Mouse (Mus musculus) intestine, postnatal 0 days (tissue): ENCODE data around the gene Tjp2. TPM values are rescaled to one million over a fixed set of nuclear protein-coding genes. Genes with fewer than 3 reads are reported as not detected.
A peak's percentile ranks its signal among the peaks of the same experiment; 100 is the strongest.

Experiments
- ATAC-seq: fragments of 200-750 bp; cut with Nextera tagmentation; 2 replicates; pipeline ENCODE4 v1.8.0; 2017; ENCODE audit warnings: mild to moderate bottlenecking, moderate TSS enrichment, moderate library complexity
- H3K27ac ChIP-seq: fragments of 300-500 bp; sonication (generic); 2 replicates; pipeline ENCODE4 v1.5.1; 2014; ENCODE audit warnings: mild to moderate bottlenecking, low read depth, low read length, moderate library complexity
- H3K27me3 ChIP-seq: fragments of 300-500 bp; sonication (generic); replicated peaks from 2 replicates; pipeline ENCODE4 v1.6.1; 2014; ENCODE audit warnings: low read length, mixed read lengths; ENCODE audit not compliant: control insufficient read depth, insufficient read depth
- H3K36me3 ChIP-seq: fragments of 300-500 bp; sonication (generic); 2 replicates; pipeline ENCODE4 v1.6.1; 2014; ENCODE audit warnings: mild to moderate bottlenecking, moderate library complexity; ENCODE audit not compliant: control insufficient read depth, insufficient read depth
- H3K4me1 ChIP-seq: fragments of 300-500 bp; sonication (generic); replicated peaks from 2 replicates; pipeline ENCODE4 v1.6.1; 2014; ENCODE audit warnings: antibody characterized with exemption, low read length, mixed read lengths; ENCODE audit not compliant: control insufficient read depth, insufficient read depth
- H3K4me2 ChIP-seq: fragments of 300-500 bp; sonication (generic); replicated peaks from 2 replicates; pipeline ENCODE4 v1.6.1; 2014; ENCODE audit warnings: low read depth, mild to moderate bottlenecking, moderate library complexity
- H3K4me3 ChIP-seq: fragments of 300-500 bp; sonication (generic); 2 replicates; pipeline ENCODE4 v1.5.1; 2014; ENCODE audit warnings: low read depth, low read length
- H3K9ac ChIP-seq: fragments of 300-500 bp; sonication (generic); 2 replicates; pipeline ENCODE4 v1.6.1; 2014; ENCODE audit warnings: mild to moderate bottlenecking, low read depth, low read length
- H3K9me3 ChIP-seq: fragments of 300-500 bp; sonication (generic); 2 replicates; pipeline ENCODE4 v1.6.1; 2016; ENCODE audit warnings: mixed run types; ENCODE audit not compliant: control insufficient read depth
- CTCF ChIP-seq: sonication (generic); IDR thresholded peaks from 2 replicates; pipeline ENCODE4 v1.5.1; 2016; ENCODE audit warnings: low read depth, mild to moderate bottlenecking, control low read depth, antibody characterized with exemption, moderate library complexity
- WGBS: fragments of 180-500 bp; shearing (Covaris S2); extraction: QIAGEN DNeasy Blood & Tissue Kit; methylation state at CpG from one replicate; pipeline ENCODE4 v1.1.7; 2014; 5-methylcytosine and 5-hydroxymethylcytosine counted together
- polyA plus RNA-seq: library from polyadenylated mRNA; unstranded; fragments of >200 nt; fragmentation: Nextera tagmentation; extraction: Ambion mirVana; gene quantifications from 2 replicates; pipeline ENCODE4 v1.2.1, GENCODE M21; 2015

The Tjp2 gene
- polyA plus RNA-seq, 1 experiment from 2014 or later, result 26.2 TPM

DNA sequence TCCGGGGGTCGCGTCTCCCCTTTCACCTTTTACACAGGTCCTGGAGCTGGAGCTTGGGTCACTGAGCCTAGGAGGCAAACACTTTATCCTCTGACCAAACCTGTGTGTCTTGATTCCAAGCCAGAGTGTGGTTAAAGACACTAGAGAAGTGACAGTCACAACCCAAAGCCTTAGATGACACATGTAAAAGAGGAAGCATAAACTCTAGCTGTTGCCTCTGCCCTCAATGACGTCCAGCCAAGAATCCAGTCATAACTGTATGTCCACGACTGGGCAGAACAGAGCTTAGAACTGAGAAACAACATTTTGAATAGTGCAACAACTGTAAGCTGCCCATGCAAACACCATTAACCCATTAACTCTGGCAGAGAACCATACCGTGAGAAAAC is 68.8 kb downstream of the Tjp2 start:
- Histone ChIP-seq H3K9me3 (no peaks in the 10 kb centered on the region), H3K36me3 (no peaks in the 10 kb centered on the region; the same call in 1 of the 2 replicates), H3K4me2 (peak overlapping the region; percentile 27; the same call in 1 of the 2 replicates), H3K27ac (peak overlapping the region; percentile 54), H3K4me3 (no peak overlapping the region), H3K27me3 (no peaks in the 10 kb centered on the region), H3K4me1 (peaks cover 14% of the 10 kb centered on the region; the same call in 1 of the 2 replicates), H3K9ac (no peak overlapping the region)
- no peak for TF ChIP-seq CTCF
- WGBS, result 29% methylated on average over 6 of the region's 6 CpGs
- ATAC-seq, result no peak

DNA sequence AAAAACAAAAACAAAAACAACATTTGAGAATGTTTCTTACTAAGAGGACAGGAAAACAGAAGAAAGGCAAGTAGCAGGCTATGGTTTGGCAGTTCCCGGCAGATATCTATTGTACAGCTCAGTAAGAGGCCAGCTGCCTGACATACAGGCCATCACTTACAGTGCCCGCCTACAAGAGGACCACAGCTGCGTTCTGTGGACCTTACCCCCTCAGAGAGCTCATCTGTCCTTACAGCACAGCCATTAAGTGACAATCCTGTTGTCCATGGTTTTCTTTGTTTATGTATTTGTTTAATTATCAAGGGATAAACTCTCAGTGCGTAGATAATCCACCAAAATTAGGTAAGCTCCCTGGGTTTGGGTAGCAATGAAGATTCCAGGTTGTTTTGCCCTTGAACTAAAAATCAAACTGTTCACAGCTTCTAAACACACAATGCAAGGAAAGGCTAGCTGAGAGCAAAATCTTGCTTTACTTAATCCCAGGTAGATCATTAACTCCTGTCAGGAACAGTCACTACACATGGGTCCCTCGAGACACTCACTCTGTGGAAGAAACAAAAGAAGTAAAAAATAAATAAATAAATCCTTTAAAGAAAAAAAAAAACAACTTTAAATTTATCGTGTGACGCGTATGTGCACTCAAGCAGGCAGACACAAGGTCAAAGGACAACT is 69.3 kb downstream of the Tjp2 start:
- TF ChIP-seq CTCF, result no peak
- H3K9me3 ChIP-seq, result no peaks in the 10 kb centered on the region
- no peak overlapping the region for H3K9ac ChIP-seq
- peaks cover 14% of the 10 kb centered on the region; the same call in 1 of the 2 replicates for H3K4me1 ChIP-seq
- no peak for ATAC-seq
- 41% methylated on average over 8 of the region's 8 CpGs for WGBS
- no peaks in the 10 kb centered on the region; the same call in 1 of the 2 replicates for H3K36me3 ChIP-seq
- peak overlapping the region; percentile 54; the same call in 1 of the 2 replicates for H3K27ac ChIP-seq
- H3K4me3 ChIP-seq, result no peak overlapping the region
- no peaks in the 10 kb centered on the region for H3K27me3 ChIP-seq
- H3K4me2 ChIP-seq, result peak overlapping the region; percentile 27; the same call in 1 of the 2 replicates

DNA sequence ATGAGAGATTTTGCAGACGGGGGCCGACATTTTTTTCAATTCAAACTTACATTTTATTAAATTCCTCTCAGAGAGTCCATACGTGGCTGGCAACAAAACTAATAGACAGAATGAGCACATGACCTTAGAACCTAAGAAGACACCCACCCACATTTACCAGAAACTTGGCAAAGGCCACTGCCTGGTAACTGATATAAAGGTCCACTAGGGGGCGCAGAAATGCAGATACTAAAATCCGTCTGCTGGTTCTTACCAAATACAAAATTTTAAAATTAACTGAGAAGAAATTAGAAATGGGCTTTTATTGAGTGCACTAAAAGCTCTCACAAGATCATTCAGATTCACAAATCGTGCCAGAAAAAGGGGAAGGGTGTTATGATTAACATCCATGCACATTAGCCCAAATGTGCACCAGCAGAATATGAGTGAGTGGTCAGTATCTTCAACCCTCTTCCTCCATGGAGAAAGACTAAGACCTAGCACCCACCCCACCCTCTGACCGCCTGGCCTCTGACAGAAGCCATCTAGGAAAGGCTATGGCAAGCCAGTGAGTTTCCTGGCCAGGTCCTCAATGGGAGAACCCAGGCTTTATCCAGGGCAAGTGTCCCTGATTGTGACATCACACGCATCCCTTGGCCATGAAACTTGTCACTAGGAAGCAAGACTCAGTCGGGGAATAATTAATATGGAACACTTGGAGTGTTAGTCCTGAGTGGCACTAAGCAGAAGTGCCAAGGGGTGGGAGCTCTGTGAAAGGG is 71.4 kb downstream of the Tjp2 start:
- Histone ChIP-seq H3K36me3 (no peaks in the 10 kb centered on the region; the same call in 1 of the 2 replicates), H3K27me3 (no peaks in the 10 kb centered on the region), H3K27ac (no peak overlapping the region), H3K4me2 (no peak overlapping the region), H3K4me3 (no peak overlapping the region), H3K9ac (no peak overlapping the region), H3K9me3 (no peaks in the 10 kb centered on the region), H3K4me1 (peaks cover 8% of the 10 kb centered on the region; the same call in 1 of the 2 replicates)
- peak; percentile 78 for TF ChIP-seq CTCF
- WGBS, result 53% methylated on average over 9 of the region's 9 CpGs
- no peak for ATAC-seq

DNA sequence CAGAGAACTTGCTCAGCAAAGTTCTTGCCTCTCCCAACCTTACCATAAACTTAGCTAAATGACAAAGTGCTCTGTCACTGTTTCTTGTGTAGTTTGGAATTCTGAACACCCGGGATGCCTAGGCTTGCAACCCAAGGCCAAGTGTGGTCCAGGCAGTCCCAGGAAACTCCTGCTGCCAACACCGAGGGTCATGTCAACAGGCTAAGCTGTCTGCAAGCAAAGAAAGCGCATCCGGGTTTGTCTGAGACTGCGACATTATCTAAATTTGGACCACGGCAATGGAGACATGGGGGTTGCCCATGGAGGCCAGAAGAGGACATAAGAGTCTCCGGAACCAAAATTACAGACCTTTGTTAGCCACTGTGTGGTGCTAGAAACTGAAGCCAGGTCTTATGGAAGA is 80.8 kb downstream of the Tjp2 start:
- Histone ChIP-seq H3K27ac (no peak overlapping the region), H3K9ac (no peak overlapping the region), H3K9me3 (no peaks in the 10 kb centered on the region), H3K4me1 (no peaks in the 10 kb centered on the region), H3K27me3 (no peaks in the 10 kb centered on the region), H3K36me3 (peaks cover 5% of the 10 kb centered on the region; the same call in 1 of the 2 replicates), H3K4me2 (no peak overlapping the region), H3K4me3 (no peak overlapping the region)
- ATAC-seq, result no peak
- TF ChIP-seq CTCF, result no peak
- 79% methylated on average over 7 of the region's 7 CpGs for WGBS

DNA sequence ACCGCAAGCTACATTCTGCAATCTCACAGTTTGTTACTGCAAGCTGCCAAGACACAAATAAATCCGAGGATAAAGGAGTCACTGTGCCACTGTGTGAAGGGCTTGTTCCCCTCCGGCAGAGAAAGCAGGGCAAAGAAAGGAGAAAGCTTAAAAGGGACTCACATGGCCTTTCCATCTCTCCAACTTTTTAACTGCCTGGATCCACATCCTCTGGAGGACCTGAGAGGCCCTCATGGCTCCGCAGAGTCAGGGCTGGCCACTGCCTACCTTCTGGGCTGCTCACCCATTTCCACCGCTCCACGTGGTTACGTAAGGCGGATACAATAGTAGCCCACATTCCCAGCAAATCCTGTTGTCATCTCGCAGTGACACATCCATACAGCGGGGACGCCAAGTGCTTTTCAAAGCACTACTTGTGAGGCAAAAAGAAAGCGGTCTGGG is 82.2 kb downstream of the Tjp2 start:
- no peak for TF ChIP-seq CTCF
- Histone ChIP-seq H3K4me1 (no peaks in the 10 kb centered on the region), H3K27me3 (no peaks in the 10 kb centered on the region), H3K4me2 (no peak overlapping the region), H3K9ac (no peak overlapping the region), H3K36me3 (peaks cover 5% of the 10 kb centered on the region; the same call in 1 of the 2 replicates), H3K4me3 (no peak overlapping the region), H3K27ac (no peak overlapping the region), H3K9me3 (no peaks in the 10 kb centered on the region)
- ATAC-seq, result no peak
- WGBS, result 83% methylated on average over 12 of the region's 12 CpGs

DNA sequence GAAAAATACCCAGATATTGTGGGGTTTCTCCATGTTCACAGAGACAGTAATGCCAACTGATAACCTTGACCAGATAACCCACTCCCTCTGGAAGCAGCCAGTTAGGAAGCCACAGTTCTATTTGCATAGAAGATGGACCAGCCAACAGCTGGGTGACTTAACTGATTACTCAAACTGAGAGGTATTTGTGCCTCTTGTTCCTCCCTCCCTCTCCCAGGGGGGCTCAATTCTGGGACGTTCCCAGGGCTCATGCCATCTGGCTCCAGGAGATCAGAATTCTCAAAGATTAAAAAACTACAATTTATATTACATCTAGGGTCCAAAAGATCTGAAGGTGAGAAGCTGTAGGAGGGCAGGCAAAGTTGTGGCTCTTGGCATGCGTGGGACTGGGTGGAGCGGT is 84.5 kb downstream of the Tjp2 start:
- peaks cover 15% of the 10 kb centered on the region; the same call in 1 of the 2 replicates for H3K36me3 ChIP-seq
- no peaks in the 10 kb centered on the region for H3K27me3 ChIP-seq
- no peak overlapping the region for H3K4me3 ChIP-seq
- no peaks in the 10 kb centered on the region for H3K4me1 ChIP-seq
- H3K27ac ChIP-seq, result no peak overlapping the region
- H3K9ac ChIP-seq, result no peak overlapping the region
- no peak for ATAC-seq
- no peak overlapping the region for H3K4me2 ChIP-seq
- TF ChIP-seq CTCF, result no peak
- H3K9me3 ChIP-seq, result no peaks in the 10 kb centered on the region
- 75% methylated on average over 3 of the region's 3 CpGs for WGBS
